10 mouse cellular contexts compared by ENCODE assay signal in the genomic region with DNA sequence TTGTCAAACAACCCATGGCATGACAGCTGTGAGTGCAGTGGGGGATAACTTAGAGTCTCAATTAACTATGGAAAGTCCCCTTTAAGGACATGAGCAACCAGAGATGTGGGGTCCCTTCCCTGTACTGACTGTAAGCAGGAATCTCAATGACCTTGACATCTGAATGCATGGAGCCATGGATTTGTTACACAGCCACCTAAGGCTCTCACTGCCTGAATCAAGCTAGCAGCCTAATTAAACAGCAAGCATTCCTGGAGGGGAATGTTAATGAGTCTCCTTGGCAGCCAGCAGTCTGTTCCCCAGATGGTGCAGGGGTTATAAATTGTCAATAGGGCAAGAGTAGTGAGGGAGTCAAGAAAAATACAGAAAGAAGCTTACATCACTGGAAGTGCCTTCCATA.
DNase-seq lines count a peak whose midpoint lies in the region; ATAC-seq and TF ChIP-seq lines count a peak whose summit lies in the region.
"Had no signal": no experiment of that assay in that cellular context is flagged by ENCODE, and none has a peak within 500 bp of the region (broad histone marks: within the 10 kb centered on the region; RNA-seq: fewer than 3 reads in every experiment).

No protein-coding gene starts in this region.

- H3K4me3 ChIP-seq in ES-E14 (ENCODE audit: insufficient read depth in 1 of 2, low read depth in 1 of 2, low read length in 2 of 2, poor library complexity in 1 of 2, severe bottlenecking in 1 of 2) = no peak overlapping the region
- no peak overlapping the region for H3K4me3 ChIP-seq in forebrain, embryonic 15.5 days
- H3K4me3 ChIP-seq: myocyte had no signal

- H3K27ac ChIP-seq in ES-E14 (ENCODE audit: insufficient read depth, low read depth, low read length, poor library complexity, severe bottlenecking) = no peak overlapping the region
- no peak overlapping the region for H3K27ac ChIP-seq in forebrain, embryonic 15.5 days (replicated peaks)

- peak; percentile 17 for DNase-seq in cerebellum, adult 9-10 months
- no peak for DNase-seq in cerebellum, postnatal 25 days
- DNase-seq in ES-E14 (ENCODE audit: low read depth, low spot score) = peak; percentile 1
- DNase-seq in kidney, postnatal 36 days = peak; percentile 12 to 32
- DNase-seq in left cerebral cortex, postnatal 25 days (ENCODE audit: low spot score in 2 of 2) = no peak
- DNase-seq in testis, postnatal 14 days (ENCODE audit: low spot score) = no peak
- DNase-seq: cerebellum, postnatal 36 days had no signal

- H3K4me2 ChIP-seq in forebrain, embryonic 15.5 days (replicated peaks) = no peak overlapping the region

- ATAC-seq in forebrain, embryonic 15.5 days (replicated peaks) = peak; percentile 98
- no peak for ATAC-seq in activated CD4-positive, CD25-positive, alpha-beta regulatory T cell, adult 4 months

- no peaks in the 10 kb centered on the region for H3K36me3 ChIP-seq in ES-E14 (ENCODE audit: control insufficient read depth, insufficient read depth, low read length, poor library complexity, severe bottlenecking)
- H3K36me3 ChIP-seq in forebrain, embryonic 15.5 days = no peaks in the 10 kb centered on the region

- intact Hi-C loops in left cerebral cortex, postnatal 25 days (cut with DNase I) = no loop called here

- no peaks in the 10 kb centered on the region for H3K4me1 ChIP-seq in ES-E14 (ENCODE audit: control insufficient read depth in 2 of 2, insufficient read depth in 2 of 2, low read length in 2 of 2, poor library complexity in 1 of 2)
- H3K4me1 ChIP-seq in forebrain, embryonic 15.5 days = peaks cover 6% of the 10 kb centered on the region

- H3K27me3 ChIP-seq in forebrain, embryonic 15.5 days = no peaks in the 10 kb centered on the region

- no peaks in the 10 kb centered on the region for H3K9me3 ChIP-seq in ES-E14 (ENCODE audit: control insufficient read depth, insufficient read depth, low read depth, low read length)
- no peaks in the 10 kb centered on the region for H3K9me3 ChIP-seq in forebrain, embryonic 15.5 days

- H3K9ac ChIP-seq in ES-E14 (ENCODE audit: insufficient read depth, low read depth, low read length, poor library complexity, severe bottlenecking) = no peak overlapping the region
- H3K9ac ChIP-seq in forebrain, embryonic 15.5 days (replicated peaks) = no peak overlapping the region

- in situ Hi-C loops in ES-E14 (cut with MboI; ENCODE audit: low sequenced_read_pairs in 2 of 2, unreplicated experiment in 2 of 2) = no loop called here

TF ChIP-seq in ES-E14, 5 proteins besides CTCF, POLR2A, EP300 and RAD21:
- TF ChIP-seq MAFK (IDR thresholded peaks at IDR 0.05; ENCODE audit: insufficient read depth, low read depth, low read length) (no peak), ZC3H11A (IDR thresholded peaks at IDR 0.05; ENCODE audit: borderline replicate concordance, low read depth, low read length) (no peak), HCFC1 (IDR thresholded peaks at IDR 0.05; ENCODE audit: borderline replicate concordance, insufficient read depth, low read length) (no peak), CHD2 (IDR thresholded peaks at IDR 0.05; ENCODE audit: low read depth, low read length) (no peak), ZNF384 (IDR thresholded peaks at IDR 0.05; ENCODE audit: low read depth, low read length) (no peak)

Comparison
In these comparisons a context has a peak if more than half of its experiments do, and no peak if none do; other contexts are left out.
1. DNase-seq: peak in cerebellum, adult 9-10 months (single experiment), ES-E14 (single experiment) and kidney, postnatal 36 days (2 of 2); none in cerebellum, postnatal 25 days (0 of 2), left cerebral cortex, postnatal 25 days (0 of 2) and testis, postnatal 14 days (single experiment).